Mouse (Mus musculus) CH12F3 (cell line): ENCODE results near the gene Trarg1.

Experiments
- in situ Hi-C: fragments of 300-500 bp; cut with MboI; formaldehyde crosslinking; loops from 2 replicates; pipeline ENCODE4 v1.14.3; 2020; ENCODE audit warnings: low sequenced_read_pairs

Trarg1 gene

GRCm38 (mm10) chr11:76679508-76679907 lies at the start of gene Trarg1:
Gene Trarg1, plus strand, starts transcription at chr11:76679808.
- in situ Hi-C loops = loop anchor here (10.0 kb wide), 1 partner anchor 215 kb away; no protein-coding TSS in a partner anchor

DNA sequence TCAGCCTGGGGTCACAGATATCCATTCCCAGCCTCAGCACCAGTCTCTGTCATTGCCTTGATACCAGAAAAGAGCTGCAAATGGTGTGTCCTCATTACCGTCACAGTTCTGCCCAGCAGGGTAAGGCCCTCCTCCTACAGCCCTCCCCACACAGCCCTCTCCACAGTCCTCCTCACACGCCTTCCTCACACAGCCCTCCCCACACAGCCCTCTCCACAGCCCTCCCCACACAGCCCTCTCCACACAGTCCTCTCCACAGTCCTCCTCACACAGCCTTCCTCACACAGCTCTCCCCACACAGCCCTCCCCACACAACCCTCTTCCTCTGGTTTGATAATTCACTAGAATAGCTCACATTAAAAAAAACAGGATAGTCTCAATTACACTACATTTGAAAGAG lies 49.6 kb upstream of the Trarg1 start:
- in situ Hi-C loops = no loop called here

- in situ Hi-C loops = no loop called here
Measured at GRCm38 (mm10) chr11:76630487-76630886, 49.1 kb upstream of the Trarg1 start.

GRCm38 (mm10) chr11:76639269-76639985 lies 40.2 kb upstream of the Trarg1 start:
- in situ Hi-C loops = no loop called here

- in situ Hi-C loops = loop anchor here (5.0 kb wide), 1 partner anchor 123 kb away; no protein-coding TSS in a partner anchor
Measured at GRCm38 (mm10) chr11:76640231-76640630, 39.4 kb upstream of the Trarg1 start.

GRCm38 (mm10) chr11:76644257-76644656 lies 35.4 kb upstream of the Trarg1 start:
- in situ Hi-C loops = loop anchor here (5.0 kb wide), 1 partner anchor 127 kb away; no protein-coding TSS in a partner anchor

- in situ Hi-C loops = no loop called here
Measured at GRCm38 (mm10) chr11:76645036-76645435, 34.6 kb upstream of the Trarg1 start.

- in situ Hi-C loops = no loop called here
Measured at GRCm38 (mm10) chr11:76645955-76646354, 33.7 kb upstream of the Trarg1 start.

DNA sequence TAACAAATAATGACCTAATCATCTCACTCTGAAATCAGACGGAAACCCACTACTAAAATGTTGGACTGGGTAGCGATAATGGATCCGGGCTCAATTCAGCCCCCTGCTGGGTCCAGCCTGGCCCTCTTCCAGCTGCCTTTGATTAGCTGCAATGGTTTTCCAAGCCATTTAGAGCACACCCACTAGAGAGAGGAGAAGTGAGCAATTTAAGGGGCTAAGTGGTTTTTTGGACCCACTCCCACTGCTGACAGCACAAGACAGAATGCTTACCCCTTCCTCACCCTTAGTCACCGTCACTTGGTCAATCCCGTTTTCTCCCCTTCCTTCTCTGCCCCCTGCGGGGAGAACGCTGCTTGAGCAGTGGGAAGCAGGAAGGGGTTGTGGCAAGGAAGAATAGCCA lies 32.5 kb upstream of the Trarg1 start:
- in situ Hi-C loops = no loop called here

DNA sequence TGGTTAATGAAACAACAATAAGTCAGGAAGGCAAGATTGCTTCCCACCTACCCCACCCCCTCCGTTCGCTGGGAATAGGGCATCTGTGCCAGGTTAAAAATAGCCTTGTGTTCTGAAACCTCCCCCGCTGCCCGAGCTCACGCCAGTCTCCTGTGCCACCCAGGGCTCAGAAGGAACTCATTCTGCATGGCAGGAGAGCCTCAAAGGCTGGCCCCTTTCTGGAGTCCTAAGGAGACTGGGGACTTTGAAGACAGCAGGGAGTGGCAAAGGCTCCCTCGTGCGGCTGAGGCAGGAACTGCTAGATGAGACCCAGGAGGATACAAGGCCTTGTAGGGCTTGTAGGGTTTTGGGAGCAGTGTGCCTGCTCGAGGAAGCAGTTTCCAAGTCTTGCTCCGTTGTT lies 32.1 kb upstream of the Trarg1 start:
- in situ Hi-C loops = no loop called here

DNA sequence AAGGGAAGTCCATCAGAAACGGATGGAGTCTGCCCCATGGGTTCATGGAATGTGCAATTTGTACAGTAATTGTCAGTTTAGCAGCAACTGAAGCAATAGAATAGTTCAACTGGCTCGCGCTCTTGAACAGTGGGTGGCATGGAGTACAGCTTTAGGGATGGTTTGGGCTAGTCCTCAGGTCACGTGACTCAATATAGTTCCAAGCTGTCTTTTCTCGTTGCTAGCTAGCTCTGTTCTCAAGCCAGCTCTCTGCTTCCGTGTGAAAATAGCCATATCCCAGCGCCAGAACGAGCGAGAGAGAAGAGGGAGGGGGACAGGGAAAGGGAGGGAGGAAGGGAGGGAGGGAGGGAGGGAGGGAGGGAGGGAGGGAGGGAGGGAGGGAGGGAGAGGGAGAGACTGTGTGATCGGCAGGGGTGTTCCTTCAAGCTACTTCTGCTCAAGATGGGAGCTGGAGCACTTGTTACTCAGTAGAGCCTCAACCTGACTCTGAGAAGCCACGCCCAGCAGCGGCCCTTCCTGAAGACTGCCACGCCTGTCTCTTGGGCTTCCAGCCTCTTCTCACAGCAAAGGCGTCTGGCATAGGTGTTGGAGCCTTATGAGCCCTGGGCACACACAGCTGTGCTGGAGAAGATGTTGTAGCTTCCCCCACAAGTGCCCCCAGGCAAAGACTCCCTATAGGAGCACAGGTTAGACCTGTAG lies 28.6 kb upstream of the Trarg1 start:
- in situ Hi-C loops = no loop called here

DNA sequence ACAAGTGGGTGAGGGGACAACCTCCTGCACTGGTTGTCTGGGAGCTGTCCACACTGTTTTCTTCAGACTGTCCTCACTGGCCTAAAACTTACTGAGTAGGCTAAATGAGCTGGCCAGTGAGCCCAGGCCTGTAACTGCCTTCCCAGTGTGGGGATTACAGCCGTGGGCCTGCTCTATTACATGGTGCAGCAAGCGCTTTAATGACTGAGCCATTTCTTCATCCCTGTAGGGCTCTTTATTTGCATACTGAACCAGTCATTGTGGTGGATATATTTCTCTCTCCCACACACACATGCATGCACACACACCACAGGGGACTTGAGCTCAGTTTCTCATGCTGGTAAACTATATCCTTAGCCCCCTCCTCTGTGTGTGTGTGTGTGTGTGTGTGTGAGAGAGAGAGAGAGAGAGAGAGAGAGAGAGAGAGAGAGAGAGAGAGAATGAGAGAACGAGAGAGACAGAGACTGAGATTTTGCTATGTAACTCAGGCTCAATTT lies 26.7 kb upstream of the Trarg1 start:
- in situ Hi-C loops = no loop called here

DNA sequence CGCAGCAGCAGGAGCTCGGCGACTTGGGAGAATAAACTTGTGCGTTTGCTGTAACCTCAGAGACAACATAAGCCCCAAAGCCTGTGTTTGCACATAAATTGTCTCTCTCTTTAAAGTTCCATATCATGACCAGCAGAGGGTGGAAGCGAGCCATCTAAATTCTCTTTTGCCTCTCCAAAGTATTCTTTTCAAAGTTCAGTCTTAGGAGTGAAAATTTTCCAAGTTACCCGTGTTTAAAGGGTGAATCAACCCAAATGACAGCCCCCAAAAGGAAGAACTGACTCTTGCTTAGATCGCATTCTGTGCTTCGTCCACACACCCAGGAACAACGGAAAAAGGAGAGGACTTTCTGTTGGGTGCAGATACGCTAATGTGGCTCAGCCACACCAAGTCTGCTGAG lies 24.5 kb upstream of the Trarg1 start:
- in situ Hi-C loops = no loop called here

GRCm38 (mm10) chr11:76657450-76657970 lies 22.1 kb upstream of the Trarg1 start:
- in situ Hi-C loops = no loop called here

DNA sequence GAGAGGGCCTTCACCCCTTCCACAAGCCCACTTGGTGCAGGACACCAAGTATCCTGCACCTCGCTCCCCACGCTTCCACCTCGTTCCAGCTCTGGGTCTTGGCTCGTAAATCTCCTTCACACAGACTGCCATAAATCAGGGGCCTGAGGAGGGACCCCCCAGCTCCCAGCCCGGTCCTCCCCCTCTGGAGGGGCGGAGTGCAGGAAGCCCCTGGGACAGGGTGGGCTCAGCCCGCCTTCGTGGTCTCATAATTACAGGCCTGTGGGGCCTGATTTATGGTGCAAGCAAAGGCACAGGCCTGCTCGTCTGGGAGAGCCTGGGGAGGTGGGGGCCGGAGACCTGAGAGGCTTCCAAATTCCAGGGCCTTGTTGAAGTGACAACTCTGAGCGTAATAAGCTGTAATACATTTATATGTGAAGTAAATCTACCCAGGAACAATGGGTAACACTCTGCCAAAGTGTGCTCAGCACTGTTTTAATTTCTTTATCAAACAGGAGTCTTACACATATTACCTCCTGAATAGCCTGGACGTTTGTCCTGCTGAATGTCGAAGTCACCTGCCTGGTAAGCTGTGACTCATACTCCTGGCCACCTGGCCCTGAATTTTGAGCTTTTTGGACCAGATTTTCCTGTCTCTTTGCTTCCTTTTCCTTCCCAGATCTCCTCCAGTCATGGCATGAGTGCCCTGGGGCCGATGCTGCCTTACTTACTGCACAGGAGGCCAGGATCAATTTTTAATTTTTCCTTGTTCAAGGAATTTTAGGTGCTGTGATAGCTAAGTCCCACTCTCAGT lies 20.3 kb upstream of the Trarg1 start:
- in situ Hi-C loops = no loop called here

DNA sequence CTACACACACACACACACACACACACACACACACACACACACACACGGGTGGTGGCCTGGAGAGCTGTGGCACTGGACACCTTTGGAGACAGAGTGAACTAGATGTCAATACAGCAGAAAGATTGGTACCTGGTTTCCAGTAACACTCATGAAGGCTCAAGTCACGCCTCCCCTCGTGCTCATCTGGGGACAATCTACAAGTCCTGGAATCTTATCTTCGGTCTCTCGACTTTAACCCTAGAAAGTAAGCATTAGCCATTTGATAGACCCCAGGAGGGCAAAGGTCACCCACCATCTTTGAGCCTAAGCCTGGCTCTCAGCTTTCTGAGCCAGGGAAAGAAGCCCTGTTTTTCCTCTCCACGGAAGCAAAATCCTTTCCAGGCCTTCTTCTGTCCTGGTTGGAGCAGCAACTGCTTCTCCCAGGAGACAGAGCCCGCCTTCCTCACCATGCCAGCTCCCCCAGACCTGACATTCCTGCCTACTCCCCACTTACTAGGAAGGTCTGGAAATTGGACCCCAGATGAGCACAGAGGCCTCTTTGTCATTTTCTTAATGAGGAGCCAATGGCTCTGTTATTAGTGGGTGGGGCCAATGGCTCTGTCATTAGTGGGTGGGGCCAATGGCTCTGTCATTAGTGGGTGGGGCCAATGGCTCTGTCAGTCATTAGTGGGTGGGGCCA lies 17.7 kb upstream of the Trarg1 start:
- in situ Hi-C loops = no loop called here

GRCm38 (mm10) chr11:76666002-76666649 lies 13.5 kb upstream of the Trarg1 start:
- in situ Hi-C loops = no loop called here

DNA sequence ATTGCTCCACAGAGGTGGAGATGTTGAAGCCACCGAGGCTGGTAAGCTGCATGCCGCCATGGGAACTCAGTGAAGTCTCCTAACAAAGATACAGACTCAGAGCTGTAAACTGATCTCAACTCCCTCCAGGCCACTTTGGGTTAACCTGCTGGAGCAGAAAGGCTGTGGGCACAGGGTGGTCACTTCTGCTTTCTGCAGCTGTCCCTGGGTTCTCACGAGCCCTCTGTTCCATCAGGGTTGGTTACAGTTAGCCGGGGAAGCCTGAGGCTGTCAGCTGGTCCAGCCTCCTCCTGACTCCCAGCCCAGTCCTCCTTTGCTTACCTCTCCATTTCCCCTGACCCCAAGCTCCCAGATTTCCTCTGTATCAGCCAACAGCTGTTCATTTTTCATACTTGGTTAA lies 11.8 kb upstream of the Trarg1 start:
- in situ Hi-C loops = no loop called here

- in situ Hi-C loops = loop anchor here (10.0 kb wide), 1 partner anchor 223 kb away; no protein-coding TSS in a partner anchor
Measured at GRCm38 (mm10) chr11:76671871-76672475, 7.6 kb upstream of the Trarg1 start, which contains the start of gene Bhlha9. Gene Bhlha9, plus strand, starts transcription at chr11:76672470.
